Mouse (Mus musculus) bone marrow, adult 2 months (tissue): ENCODE results near the gene Olfr921. TPM values are rescaled to one million over a fixed set of nuclear protein-coding genes. Genes with fewer than 3 reads are reported as not detected.

Experiments
- H3K27ac ChIP-seq: fragments of 200-500 bp; 2 replicates; pipeline ENCODE4 v1.5.1; 2012; ENCODE audit warnings: low read depth, mild to moderate bottlenecking, control low read depth, inconsistent platforms, low read length; ENCODE audit not compliant: control insufficient read depth, poor library complexity, insufficient read depth
- H3K4me1 ChIP-seq: fragments of 200-500 bp; 2 replicates; pipeline ENCODE4 v1.6.1; 2011; ENCODE audit warnings: low read length; ENCODE audit not compliant: control insufficient read depth, insufficient read depth
- H3K4me3 ChIP-seq: fragments of 200-500 bp; replicated peaks from 2 replicates; pipeline ENCODE3; 2011; ENCODE audit warnings: mild to moderate bottlenecking, low read depth, low read length, control low read depth; ENCODE audit not compliant: control insufficient read depth
- CTCF ChIP-seq: fragments of 200-500 bp; IDR thresholded peaks from 2 replicates; pipeline ENCODE4 v1.5.1; 2011; ENCODE audit warnings: low read length, control low read depth; ENCODE audit not compliant: control insufficient read depth, insufficient read depth
- POLR2A ChIP-seq: fragments of 200-500 bp; IDR thresholded peaks from 2 replicates; pipeline ENCODE4 v1.6.1; 2011; ENCODE audit warnings: low read depth, mild to moderate bottlenecking, control low read depth, low read length, borderline replicate concordance; ENCODE audit not compliant: control insufficient read depth
- WGBS: fragments of 180-500 bp; shearing (Covaris S2); methylation state at CpG from one replicate; pipeline ENCODE4 v1.1.7; 2018; 5-methylcytosine and 5-hydroxymethylcytosine counted together
- polyA plus RNA-seq: library from polyadenylated mRNA; stranded (reverse); fragments of >200 nt; gene quantifications from 2 replicates; pipeline ENCODE4 v1.2.4, GENCODE M21; 2011; ENCODE audit warnings: low replicate concordance; ENCODE audit not compliant: missing spikeins, insufficient read depth, insufficient read length

Gene Olfr921
- polyA plus RNA-seq, 1 experiment, result not detected

DNA sequence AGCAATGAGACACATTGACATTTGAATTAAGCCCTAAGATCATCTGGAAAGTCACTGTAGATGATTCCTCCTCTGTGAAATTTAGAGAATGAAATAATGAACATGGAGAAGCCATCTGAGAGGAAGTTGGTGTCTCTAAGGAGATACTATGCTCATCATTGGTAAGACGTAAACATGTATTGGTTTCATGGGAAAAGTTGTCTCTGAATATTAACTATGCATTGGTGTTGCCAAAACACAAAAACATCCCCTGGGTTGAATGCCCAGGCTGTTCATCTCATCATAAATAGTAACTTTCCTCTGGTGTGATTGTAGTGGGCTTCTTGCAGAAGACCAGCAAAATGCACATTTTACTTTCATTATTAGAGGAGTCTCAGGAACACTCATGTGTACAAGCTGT is 53.4 kb downstream of the Olfr921 start, which contains the start of gene Olfr923:
Olfr923 (plus strand) TSS at position 301 of the 400 bp plus-strand sequence.
- no peak for TF ChIP-seq CTCF
- TF ChIP-seq POLR2A, result no peak
- 81% methylated on average over 1 of the region's 1 CpGs for WGBS

More for the DNA sequence above, 53.4 kb downstream of the Olfr921 start, which contains the start of gene Olfr923:
- no peak within 1 kb of the TSS for H3K4me3 ChIP-seq
- no peak within 1 kb of the TSS for H3K27ac ChIP-seq
- no peaks in the 10 kb centered on the region for H3K4me1 ChIP-seq

Other genes starting within 250 kb of the Olfr921 start
- not detected in 2 replicates for gene Olfr910, start 235.2 kb upstream of the Olfr921 start, polyA plus RNA-seq
- 0.23 TPM in 1 of 2 replicates, not detected in the other for gene Olfr912, start 192.9 kb upstream of the Olfr921 start, polyA plus RNA-seq
- gene Olfr913, start 180.3 kb upstream of the Olfr921 start, polyA plus RNA-seq, result not detected in 2 replicates
- 1.0 TPM in 1 of 2 replicates, not detected in the other for gene Olfr914, start 168.0 kb upstream of the Olfr921 start, polyA plus RNA-seq
- not detected in 2 replicates for gene Olfr916, start 113.2 kb upstream of the Olfr921 start, polyA plus RNA-seq
- not detected in 2 replicates for gene Olfr917, start 107.2 kb upstream of the Olfr921 start, polyA plus RNA-seq
- not detected in 2 replicates for gene Olfr918, start 98.5 kb upstream of the Olfr921 start, polyA plus RNA-seq
- gene Olfr919, start 69.4 kb upstream of the Olfr921 start, polyA plus RNA-seq, result not detected in 2 replicates
- 6.4 and 8.9 TPM in 2 replicates for gene Vwa5a, start 54.8 kb upstream of the Olfr921 start, polyA plus RNA-seq
- not detected in 2 replicates for gene Olfr920, start 20.8 kb upstream of the Olfr921 start, polyA plus RNA-seq
- gene Olfr922, start 41.5 kb downstream of the Olfr921 start, polyA plus RNA-seq, result not detected in 2 replicates
- not detected in 2 replicates for gene Olfr923, start 53.5 kb downstream of the Olfr921 start, polyA plus RNA-seq
- gene Olfr924, start 71.4 kb downstream of the Olfr921 start, polyA plus RNA-seq, result not detected in 2 replicates
- not detected in 2 replicates for gene Olfr26, start 82.0 kb downstream of the Olfr921 start, polyA plus RNA-seq
- not detected in 2 replicates for gene Olfr926, start 104.1 kb downstream of the Olfr921 start, polyA plus RNA-seq
- not detected in 2 replicates for gene Olfr930, start 156.7 kb downstream of the Olfr921 start, polyA plus RNA-seq
- not detected in 2 replicates for gene Olfr933, start 199.2 kb downstream of the Olfr921 start, polyA plus RNA-seq
- gene Olfr934, start 215.2 kb downstream of the Olfr921 start, polyA plus RNA-seq, result not detected in 2 replicates
- gene Olfr935, start 226.6 kb downstream of the Olfr921 start, polyA plus RNA-seq, result not detected in 2 replicates